Mouse (Mus musculus): ENCODE measurements around the gene Ripor1.
"Not testable (repeated sequence)": the region's sequence is repeated elsewhere in the genome, so short reads cannot be mapped to it uniquely, and the experiment has no call there.

DNA sequence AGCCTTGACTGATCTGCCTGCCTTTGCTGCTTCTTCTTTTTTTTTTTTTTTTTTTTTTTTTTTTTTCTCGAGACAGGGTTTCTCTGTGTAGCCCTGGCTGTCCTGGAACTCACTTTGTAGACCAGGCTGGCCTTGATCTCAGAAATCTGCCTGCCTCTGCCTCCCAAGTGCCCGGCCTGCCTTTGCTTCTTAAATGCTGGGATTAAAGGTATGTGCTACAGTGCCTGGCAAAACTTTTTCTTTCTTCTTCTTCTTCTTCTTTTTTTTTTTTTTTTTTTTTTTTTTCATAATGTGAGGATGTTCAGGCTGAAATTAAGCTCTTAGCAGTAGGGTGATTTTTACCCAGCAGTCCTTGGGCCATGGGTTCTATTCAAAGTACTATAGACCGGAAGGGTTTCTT lies 2.5 kb upstream of the Ripor1 start:
- TF ChIP-seq POLR2A (IDR thresholded peaks at IDR 0.05; ENCODE audit: insufficient read depth, low read length); EP300 (IDR thresholded peaks at IDR 0.05; ENCODE audit: insufficient read depth, low read depth, low read length); CTCF (IDR thresholded peaks at IDR 0.05; ENCODE audit: low read depth, low read length): not testable (repeated sequence)
